Mouse (Mus musculus) embryonic stem cell, embryonic (primary cell): ENCODE results near the gene Gm973.

Source experiments
- CTCF ChIA-PET, 4 experiments: fragments of 300-600 bp in 2 of 4; fragments of 350-600 bp in 2 of 4; sonication (Branson Sonifier 250); formaldehyde crosslinking; loops; one replicate each; lab custom pipeline; 2022; ENCODE audit warnings: inconsistent platforms in 2 of 4; lab: Charles Lee
- POLR2A ChIA-PET, 4 experiments: fragments of 300-600 bp in 2 of 4; fragments of 350-600 bp in 2 of 4; sonication (Branson Sonifier 250); formaldehyde crosslinking; loops; one replicate each; lab custom pipeline; 2022; ENCODE audit warnings: antibody characterized with exemption in 4 of 4, inconsistent platforms in 1 of 4; lab: Charles Lee

Gm973 gene

GRCm38 (mm10) chr1:59484791-59485785 lies 31.0 kb upstream of the Gm973 start:
- POLR2A ChIA-PET: interaction anchor here in 3 of 4 experiments (0.6 to 5.7 kb wide), 10 partner anchors 9 to 181 kb away, joined by 3 to 59 read pairs (median 4); no protein-coding TSS in a partner anchor
- CTCF ChIA-PET: interaction anchor here in 1 of 4 experiments (1.2 kb wide), 1 partner anchor 129 kb away, joined by 3 read pairs; no protein-coding TSS in a partner anchor

- POLR2A ChIA-PET: interaction anchor here in 3 of 4 experiments (0.7 to 2.4 kb wide), 5 partner anchors 13 to 169 kb away, joined by 3 to 9 read pairs (median 3); partner anchors contain the start of gene Gm973 (in 1 of the 3)
- CTCF ChIA-PET: no interaction called here
Measured at GRCm38 (mm10) chr1:59485803-59486202, 30.3 kb upstream of the Gm973 start.

GRCm38 (mm10) chr1:59487651-59488051 lies 28.4 kb upstream of the Gm973 start:
- CTCF ChIA-PET: interaction anchor here in 3 of 4 experiments (0.6 to 1.8 kb wide), 5 partner anchors 28 to 126 kb away, joined by 3 to 6 read pairs (median 4); partner anchors contain the start of gene Gm973 (in 2 of the 3)
- POLR2A ChIA-PET: interaction anchor here in 3 of 4 experiments (0.6 to 2.4 kb wide), 29 partner anchors 8 to 170 kb away, joined by 3 to 9 read pairs (median 4); partner anchors contain the start of gene Gm973 (in 1 of the 3)

GRCm38 (mm10) chr1:59488481-59488880 lies 27.6 kb upstream of the Gm973 start:
- POLR2A ChIA-PET: interaction anchor here in 3 of 4 experiments (0.6 to 1.9 kb wide), 12 partner anchors 9 to 251 kb away, joined by 3 to 9 read pairs (median 4); partner anchors contain the start of gene Gm973 (in 1 of the 3)
- CTCF ChIA-PET: interaction anchor here in 1 of 4 experiments (1.2 to 1.8 kb wide), 2 partner anchors 28 to 125 kb away, joined by 3 to 6 read pairs; partner anchors contain the start of gene Gm973

GRCm38 (mm10) chr1:59488991-59489390 lies 27.1 kb upstream of the Gm973 start:
- POLR2A ChIA-PET: interaction anchor here in 1 of 4 experiments (1.0 kb wide), 1 partner anchor 251 kb away, joined by 5 read pairs; no protein-coding TSS in a partner anchor
- CTCF ChIA-PET: no interaction called here

GRCm38 (mm10) chr1:59491517-59491916 lies 24.5 kb upstream of the Gm973 start:
- ChIA-PET POLR2A (interaction anchor here in 3 of 4 experiments (0.5 to 2.6 kb wide), 12 partner anchors 9 to 244 kb away, joined by 3 to 23 read pairs (median 4); partner anchors contain the start of gene Fzd7 (in 2 of the 3)), CTCF (interaction anchor here in 3 of 4 experiments (0.6 to 1.4 kb wide), 9 partner anchors 17 to 192 kb away, joined by 3 to 5 read pairs (median 3); no protein-coding TSS in a partner anchor)

GRCm38 (mm10) chr1:59492432-59492831 lies 23.6 kb upstream of the Gm973 start:
- POLR2A ChIA-PET: interaction anchor here in 2 of 4 experiments (0.7 to 2.6 kb wide), 9 partner anchors 10 to 245 kb away, joined by 3 to 23 read pairs (median 4); partner anchors contain the start of gene Fzd7 (in 1 of the 2)
- CTCF ChIA-PET: interaction anchor here in 2 of 4 experiments (0.8 to 1.4 kb wide), 3 partner anchors 31 to 92 kb away, joined by 3 to 5 read pairs (median 3); no protein-coding TSS in a partner anchor

GRCm38 (mm10) chr1:59495970-59496369 lies 20.1 kb upstream of the Gm973 start:
- ChIA-PET CTCF (no interaction called here), POLR2A (interaction anchor here in 2 of 4 experiments (1.0 kb wide), 2 partner anchors 10 to 14 kb away, joined by 3 to 4 read pairs; partner anchors contain the start of gene Fzd7 (in 1 of the 2))

- CTCF ChIA-PET: interaction anchor here in 1 of 4 experiments (0.6 kb wide), 1 partner anchor 27 kb away, joined by 3 read pairs; no protein-coding TSS in a partner anchor
- POLR2A ChIA-PET: interaction anchor here in 1 of 4 experiments (1.1 to 1.5 kb wide), 3 partner anchors 10 to 26 kb away, joined by 3 to 5 read pairs (median 5); no protein-coding TSS in a partner anchor
Measured at GRCm38 (mm10) chr1:59497741-59498613, 18.1 kb upstream of the Gm973 start.

- POLR2A ChIA-PET: interaction anchor here in 2 of 4 experiments (1.0 to 1.9 kb wide), 3 partner anchors 12 to 18 kb away, joined by 3 to 5 read pairs (median 3); no protein-coding TSS in a partner anchor
- CTCF ChIA-PET: no interaction called here
Measured at GRCm38 (mm10) chr1:59499327-59499726, 16.7 kb upstream of the Gm973 start.

- ChIA-PET CTCF (no interaction called here), POLR2A (interaction anchor here in 2 of 4 experiments (1.6 to 2.3 kb wide), 2 partner anchors 14 to 21 kb away, joined by 4 to 7 read pairs; partner anchors contain the start of gene Gm973 (in 1 of the 2))
Measured at GRCm38 (mm10) chr1:59502355-59502754, 13.7 kb upstream of the Gm973 start.

GRCm38 (mm10) chr1:59503659-59504301 lies 12.3 kb upstream of the Gm973 start:
- ChIA-PET CTCF (no interaction called here), POLR2A (interaction anchor here in 2 of 4 experiments (0.7 to 2.3 kb wide), 3 partner anchors 13 to 138 kb away, joined by 3 to 7 read pairs (median 3); partner anchors contain the start of gene Gm973 (in 1 of the 2))

- ChIA-PET POLR2A (no interaction called here), CTCF (no interaction called here)
Measured at GRCm38 (mm10) chr1:59504302-59504700, 11.8 kb upstream of the Gm973 start.

GRCm38 (mm10) chr1:59508463-59509139 lies 7.5 kb upstream of the Gm973 start:
- CTCF ChIA-PET: interaction anchor here in 1 of 4 experiments (1.0 kb wide), 1 partner anchor 15 kb away, joined by 3 read pairs; no protein-coding TSS in a partner anchor
- POLR2A ChIA-PET: interaction anchor here in 2 of 4 experiments (1.4 to 1.6 kb wide), 2 partner anchors 17 to 27 kb away, joined by 3 to 8 read pairs; no protein-coding TSS in a partner anchor

- ChIA-PET POLR2A (interaction anchor here in 1 of 4 experiments (0.7 to 0.8 kb wide), 2 partner anchors 30 to 181 kb away, joined by 3 to 4 read pairs; partner anchors contain the start of gene Fzd7), CTCF (interaction anchor here in 1 of 4 experiments (0.6 kb wide), 1 partner anchor 195 kb away, joined by 3 read pairs; no protein-coding TSS in a partner anchor)
Measured at GRCm38 (mm10) chr1:59511566-59512270, 4.3 kb upstream of the Gm973 start.
